Mouse (Mus musculus) urinary bladder, postnatal 25 days (tissue): ENCODE measurements at regions not wholly inside any gene's neighbourhood (a gene's known extent, or its start where the extent isn't known, plus 50 kb on each side); places are given as distances from the start of the nearest gene placed in this dataset.
"Not testable (repeated sequence)": the region's sequence is repeated elsewhere in the genome, so short reads cannot be mapped to it uniquely, and the experiment has no call there.

Source experiments
- DNase-seq: peaks from one replicate; pipeline ENCODE4 v3.0.0; 2022; ENCODE audit warnings: low spot score

DNA sequence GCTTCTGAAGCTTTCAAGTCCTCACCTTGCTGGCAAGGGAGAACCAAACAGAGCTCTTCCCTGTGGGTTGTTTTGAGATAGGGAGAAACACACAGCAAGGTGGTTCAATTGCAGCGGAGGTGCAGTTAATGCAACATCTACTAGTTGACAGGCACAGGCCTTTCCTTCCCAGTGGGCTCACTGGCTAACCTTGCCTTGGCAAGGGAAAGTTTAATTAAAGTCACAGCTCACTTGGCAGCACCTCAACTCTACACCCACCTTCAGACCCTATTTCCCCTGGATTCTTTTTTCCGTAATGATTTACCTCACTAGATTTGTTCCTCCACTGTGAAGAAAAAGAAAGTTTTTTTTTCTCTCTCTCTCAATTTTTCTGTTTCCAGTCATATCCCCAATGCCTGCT lies 314.5 kb downstream of the Tlr4 start:
- no peak for DNase-seq

DNA sequence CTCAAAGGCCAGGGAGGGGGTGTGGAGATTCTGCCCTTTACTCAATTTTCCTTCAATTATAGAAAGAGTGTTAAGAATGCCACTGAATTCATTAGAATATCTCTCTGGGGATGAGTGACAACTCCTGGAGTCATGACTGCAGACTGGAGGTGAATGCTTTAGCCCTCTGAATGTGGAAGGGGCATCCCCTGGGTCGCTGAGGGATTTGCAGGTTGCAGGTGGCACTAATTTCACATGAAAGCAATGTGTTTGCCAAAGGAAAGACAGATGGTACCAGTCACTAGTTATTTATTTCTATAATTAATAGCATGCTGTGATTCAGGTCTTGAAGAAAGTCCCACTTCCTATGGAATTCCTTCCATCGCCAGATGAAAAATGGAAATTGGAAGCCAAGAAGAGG lies 321.1 kb downstream of the Tlr4 start:
- no peak for DNase-seq

DNA sequence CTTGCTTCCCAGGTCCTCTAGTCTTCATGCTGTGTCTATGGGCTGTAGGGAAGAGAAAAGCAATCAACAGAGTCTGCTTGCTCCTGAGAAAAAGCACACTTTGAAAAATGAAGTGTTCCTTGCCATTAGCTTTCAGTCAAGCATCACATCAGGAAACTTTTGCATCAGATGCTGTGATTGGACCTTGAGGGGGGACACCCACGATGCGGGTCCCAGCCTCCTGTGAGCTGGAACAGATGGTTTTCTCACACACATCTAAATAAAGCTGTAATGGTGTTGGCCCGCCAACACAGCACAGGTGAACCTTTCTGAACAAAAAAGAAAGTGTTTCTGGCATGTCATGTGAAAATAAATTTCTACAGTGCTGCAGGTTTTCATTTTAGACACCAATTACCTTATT lies 335.3 kb downstream of the Tlr4 start:
- no peak for DNase-seq

DNA sequence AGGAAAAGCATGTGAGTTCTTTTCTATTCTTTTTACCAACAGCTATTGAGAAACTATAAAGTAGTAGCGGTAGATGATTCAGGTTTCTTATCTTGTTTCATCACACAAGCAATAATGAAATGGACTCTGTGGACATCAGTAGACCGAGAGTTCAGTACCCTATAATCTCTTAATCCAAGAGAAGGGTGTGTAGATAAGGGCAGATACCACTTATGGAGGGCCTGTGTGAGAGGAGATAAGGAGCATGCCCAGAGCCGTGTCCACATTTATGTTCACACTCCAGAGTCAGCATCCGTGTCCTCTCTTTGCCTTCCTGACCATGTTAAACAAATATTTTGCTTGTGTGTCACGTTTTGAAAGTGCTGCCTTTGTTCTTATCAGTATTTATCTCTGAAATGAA lies 340.3 kb downstream of the Tlr4 start:
- DNase-seq: no peak

DNA sequence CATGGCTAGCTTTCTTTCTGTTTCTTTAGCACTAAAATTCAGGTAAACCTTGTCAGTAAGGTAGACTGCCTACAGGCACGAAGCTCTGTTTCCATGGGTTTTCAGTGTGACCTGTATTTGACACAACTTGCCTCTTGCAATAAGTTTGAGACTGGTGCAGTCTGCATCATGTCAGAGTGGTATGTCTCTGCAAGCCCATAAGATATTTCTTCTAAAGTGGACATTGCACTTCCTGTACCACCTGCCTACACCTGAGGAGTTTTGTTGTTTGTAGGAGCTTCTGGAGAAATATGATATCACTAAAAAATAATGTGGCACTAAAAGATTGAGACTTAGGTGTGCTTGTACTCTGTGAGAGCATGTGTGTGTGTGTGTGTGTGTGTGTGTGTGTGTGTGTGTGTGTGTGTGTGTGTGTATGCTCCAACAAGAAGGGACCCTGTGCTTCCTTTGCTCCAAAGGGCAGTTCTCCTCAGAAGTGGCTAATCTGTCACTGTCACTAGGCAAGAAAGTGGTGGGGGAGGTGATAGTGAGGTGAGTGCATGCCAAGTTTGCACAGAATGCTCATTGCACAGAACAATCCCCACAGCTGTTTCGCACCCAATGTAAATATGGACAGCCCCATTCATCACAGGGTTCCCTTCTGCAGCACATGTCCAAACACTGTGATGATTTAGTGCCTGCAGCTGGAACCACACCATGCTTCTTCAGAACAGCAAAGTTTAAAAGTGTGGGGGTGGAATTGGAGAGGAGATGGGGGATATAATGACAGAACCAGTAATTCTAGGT lies 360.5 kb downstream of the Tlr4 start:
- no peak for DNase-seq

DNA sequence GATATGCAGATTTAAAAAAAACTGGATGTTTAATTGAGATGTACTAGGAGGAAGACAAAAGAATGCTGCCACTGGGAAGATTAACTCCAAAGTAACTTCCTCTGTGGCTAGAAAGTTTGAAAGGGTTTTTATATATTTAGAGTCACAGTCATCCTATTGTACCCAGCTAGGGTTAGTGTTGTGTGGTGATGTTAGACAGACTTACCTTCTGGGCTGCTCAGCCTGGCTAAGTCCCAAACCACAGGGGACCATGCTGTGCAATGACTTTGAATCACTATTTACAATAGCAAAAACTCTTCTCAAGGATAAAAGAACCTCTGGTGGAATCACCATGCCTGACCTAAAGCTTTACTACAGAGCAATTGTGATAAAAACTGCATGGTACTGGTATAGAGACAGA lies 363.2 kb downstream of the Tlr4 start:
- no peak for DNase-seq

DNA sequence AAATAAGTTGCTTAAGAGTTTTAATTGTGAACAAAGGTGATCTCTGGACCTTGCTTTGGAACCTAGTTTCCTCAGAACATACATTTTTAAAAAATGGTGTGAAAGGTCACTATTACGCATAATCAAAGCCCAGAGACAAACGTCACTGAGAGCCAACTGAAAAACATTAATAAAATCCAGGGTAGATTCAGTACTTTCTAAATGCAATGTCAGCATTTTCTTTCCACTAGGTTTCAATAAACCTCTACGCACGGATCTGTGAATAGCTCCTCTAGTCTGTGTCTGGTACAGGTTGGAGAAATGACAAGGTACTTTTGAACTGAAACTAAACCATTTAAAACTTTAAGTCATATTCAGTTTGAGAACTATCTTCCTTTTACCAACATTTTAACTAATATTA lies 367.0 kb downstream of the Tlr4 start:
- DNase-seq: no peak

DNA sequence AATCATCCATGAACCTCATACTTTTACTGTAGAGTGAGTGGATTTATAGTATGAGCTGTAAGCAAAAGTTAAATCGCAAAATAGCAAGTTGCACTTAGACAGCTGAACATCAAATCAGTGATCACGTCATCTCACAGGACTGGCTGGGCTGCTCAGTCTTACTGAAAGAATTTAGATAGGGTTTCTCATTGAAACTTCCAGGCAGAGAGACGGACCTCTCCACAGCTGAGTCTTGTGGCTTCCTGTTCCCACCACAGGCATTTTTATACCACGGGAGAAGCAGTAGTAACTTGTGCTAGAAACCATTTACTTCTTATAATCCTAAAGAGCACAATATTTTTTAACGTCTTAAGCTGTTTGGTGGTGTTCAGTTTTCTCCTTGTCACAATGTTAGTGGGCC lies 369.5 kb downstream of the Tlr4 start:
- DNase-seq: no peak

DNA sequence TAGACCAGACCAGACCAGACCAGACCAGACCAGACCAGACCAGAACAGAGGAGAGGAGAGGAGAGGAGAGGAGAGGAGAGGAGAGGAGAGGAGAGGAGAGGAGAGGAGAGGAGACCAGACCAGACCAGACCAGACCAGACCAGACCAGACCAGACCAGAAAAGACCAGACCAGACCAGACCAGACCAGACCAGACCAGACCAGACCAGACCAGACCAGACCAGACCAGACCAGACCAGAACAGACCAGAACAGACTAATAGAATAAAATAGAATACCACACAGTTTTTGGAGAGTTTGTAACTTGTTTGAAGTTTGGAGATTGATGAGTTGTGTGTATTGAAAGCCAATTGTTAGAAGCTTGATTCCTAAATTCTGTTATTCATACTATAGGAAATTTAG lies 381.0 kb downstream of the Tlr4 start:
- peak; percentile 43 for DNase-seq

DNA sequence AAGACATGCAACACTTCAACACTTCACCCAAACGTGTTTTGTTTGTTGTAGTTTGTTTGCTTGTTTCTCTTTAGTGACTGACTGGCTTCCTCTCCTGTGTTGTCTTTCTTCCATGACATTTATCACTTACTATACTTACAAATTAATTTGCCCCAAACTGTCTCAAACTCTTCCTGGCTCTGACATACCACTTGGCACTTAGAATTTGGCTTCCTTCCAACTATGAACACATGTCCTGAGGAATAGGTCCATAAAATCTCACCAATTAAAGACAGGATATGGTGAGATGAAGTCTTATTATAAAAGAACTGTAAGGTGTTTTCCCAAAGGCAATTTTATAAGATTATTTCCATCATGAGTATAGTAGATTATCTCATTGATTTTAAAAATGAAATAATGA lies 386.0 kb downstream of the Tlr4 start:
- no peak for DNase-seq

DNA sequence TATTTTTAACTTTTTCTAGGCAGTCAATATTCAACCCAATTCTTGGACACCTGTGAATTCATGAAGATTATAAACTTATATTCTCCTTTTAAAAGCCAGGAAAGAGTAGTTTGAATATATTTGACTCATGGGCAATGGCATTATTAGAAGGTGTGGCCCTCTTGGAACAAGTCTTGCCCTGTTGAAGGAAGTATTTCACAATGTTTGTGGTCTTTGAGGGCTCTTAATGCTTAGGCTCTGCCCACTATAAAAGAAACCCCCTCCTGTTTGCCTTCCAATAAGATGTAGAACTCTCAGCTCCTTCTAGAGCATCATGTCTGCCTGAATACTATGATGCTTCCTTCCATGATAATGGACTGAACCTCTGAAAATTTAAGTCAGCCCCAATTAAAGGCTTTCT lies 397.1 kb downstream of the Tlr4 start:
- no peak for DNase-seq

DNA sequence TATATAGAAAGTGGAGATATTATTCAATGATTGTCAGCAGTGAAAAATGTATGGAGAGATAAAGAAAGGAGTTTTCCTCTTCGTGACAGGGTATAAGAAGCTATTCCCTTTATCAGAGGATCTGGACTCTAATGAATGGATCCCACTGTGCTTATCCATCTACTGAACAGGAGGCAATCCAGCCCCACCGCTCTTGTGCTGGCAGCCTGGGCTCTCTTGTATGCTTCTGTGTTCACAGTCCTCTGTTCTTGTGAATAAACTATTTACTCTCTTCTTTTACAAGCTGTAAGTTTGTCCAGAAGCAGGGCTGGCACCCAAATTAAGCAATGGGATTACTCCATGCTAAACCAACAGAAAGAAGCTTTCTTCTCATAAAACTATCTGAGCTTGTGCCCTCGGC lies 401.8 kb downstream of the Tlr4 start:
- no peak for DNase-seq

DNA sequence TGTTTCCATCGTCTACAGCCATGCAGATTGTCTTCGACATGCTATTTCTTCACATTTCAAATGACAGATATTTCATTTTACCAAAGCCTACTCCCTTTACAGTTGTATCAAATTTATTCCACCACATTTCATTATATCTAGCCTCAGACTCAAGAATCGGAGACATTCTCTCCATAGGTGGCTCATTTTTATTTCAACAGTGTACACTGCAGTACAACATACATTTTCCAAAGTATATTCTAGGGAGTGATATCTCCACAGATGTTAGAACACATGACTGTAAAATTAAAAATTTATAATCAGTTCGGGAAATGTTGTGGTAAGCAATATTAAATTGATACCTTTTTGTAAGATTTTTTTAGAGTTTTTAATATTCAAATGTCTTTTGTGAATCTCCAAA lies 446.2 kb downstream of the Tlr4 start:
- no peak for DNase-seq

DNA sequence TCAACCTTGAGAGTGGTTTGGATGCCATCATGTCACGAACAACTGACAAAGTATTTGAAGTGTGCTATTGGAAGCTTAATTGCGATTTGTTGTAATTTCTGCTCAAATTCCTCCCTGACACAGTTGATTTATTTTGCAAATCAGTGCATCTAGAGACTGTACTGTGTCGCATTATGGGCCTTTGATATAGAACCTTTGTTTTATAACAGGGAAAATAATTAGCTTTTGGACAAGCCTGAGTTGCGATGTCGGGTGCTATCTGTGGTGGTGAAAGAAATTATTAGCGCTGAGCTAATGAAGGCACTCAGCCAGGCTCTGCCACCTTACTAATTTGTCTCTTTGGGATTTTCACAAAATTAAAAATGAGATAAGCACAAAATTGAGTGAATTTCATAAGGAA lies 473.6 kb downstream of the Tlr4 start:
- DNase-seq: no peak

DNA sequence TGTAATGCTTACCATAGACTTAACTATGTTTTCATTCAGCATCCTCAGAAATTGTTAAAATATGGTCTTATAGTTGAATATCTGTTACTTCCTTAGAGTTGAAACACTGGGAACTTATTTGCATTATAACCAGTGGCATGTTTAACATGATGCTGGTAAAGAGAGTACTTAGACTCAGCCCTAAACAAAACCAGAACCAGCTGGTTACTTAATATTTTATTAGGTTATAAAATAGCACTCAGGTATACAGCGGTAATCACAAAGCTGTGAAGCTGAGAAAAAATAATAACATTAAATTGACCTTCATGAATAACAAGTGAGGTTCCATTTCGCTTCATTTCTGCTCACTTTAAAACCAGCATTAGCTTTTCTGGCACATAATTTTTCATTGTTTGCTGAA lies 474.4 kb downstream of the Tlr4 start:
- no peak for DNase-seq

DNA sequence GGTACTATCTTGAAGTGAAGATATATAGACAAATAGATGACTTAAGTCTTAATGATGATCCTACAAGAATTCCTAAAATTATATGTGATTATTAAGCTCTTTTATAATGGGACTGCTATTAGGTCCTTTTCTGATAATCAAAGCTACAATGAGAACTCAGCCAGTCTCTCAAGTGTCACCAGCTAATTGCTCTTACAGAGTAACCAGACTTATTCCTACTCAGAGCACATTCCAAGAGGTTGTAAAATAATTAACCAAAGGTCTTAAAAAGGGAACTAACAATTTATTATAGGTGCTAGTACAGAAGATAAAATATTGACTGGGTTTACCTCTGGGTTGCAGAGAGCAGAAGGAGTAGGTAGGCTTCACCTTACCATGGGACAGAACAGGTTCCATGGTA lies 492.7 kb downstream of the Tlr4 start:
- DNase-seq: not testable (repeated sequence)
